In the genomic region with DNA sequence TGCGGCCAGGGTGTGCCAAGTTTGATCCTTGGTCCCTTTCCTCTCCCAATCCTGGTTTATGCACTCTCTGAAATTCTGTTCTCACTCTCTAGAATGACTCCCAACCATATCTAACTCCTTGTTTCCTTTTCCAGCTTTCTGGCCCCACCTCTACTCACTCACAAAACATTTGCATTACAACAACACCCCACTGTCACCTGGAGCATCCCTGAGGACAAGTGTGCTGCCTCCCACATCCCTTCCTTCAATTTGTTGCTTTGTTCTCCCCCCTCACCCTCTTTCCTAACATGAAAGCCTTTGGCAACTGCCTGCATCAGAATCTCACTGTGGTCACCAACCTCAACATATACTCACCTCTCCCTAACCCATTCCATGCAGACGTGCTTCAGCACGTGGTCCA, we compare ENCODE assay signal across 23 mouse cellular contexts. TPM values are rescaled to one million over a fixed set of nuclear protein-coding genes. Genes with fewer than 3 reads are reported as not detected.
DNase-seq lines count a peak whose midpoint lies in the region; TF ChIP-seq lines count a peak whose summit lies in the region.
"Had no signal": no experiment of that assay in that cellular context is flagged by ENCODE, and none has a peak within 500 bp of the region (broad histone marks: within the 10 kb centered on the region; RNA-seq: fewer than 3 reads in every experiment).

No protein-coding gene starts in this region.

- TF ChIP-seq POLR2A in thymus, adult 2 months (IDR thresholded peaks at IDR 0.05; ENCODE audit: control insufficient read depth, extremely low read depth, insufficient read depth, low read length, poor library complexity) = no peak

- 77% methylated on average over 3 of the region's 3 CpGs for WGBS in thymus, adult 2 months

- TF ChIP-seq CTCF in thymus, adult 2 months (IDR thresholded peaks at IDR 0.05; ENCODE audit: borderline replicate concordance, control insufficient read depth, extremely low read depth, insufficient read depth, low read length, poor library complexity) = no peak

- H3K4me1 ChIP-seq in thymus, adult 2 months (replicated peaks; ENCODE audit: control insufficient read depth, insufficient read depth, low read length) = no peaks in the 10 kb centered on the region
- H3K4me1 ChIP-seq: forebrain, embryonic 10.5 days; forebrain, embryonic 12.5 days had no signal

- no peak overlapping the region for H3K27ac ChIP-seq in thymus, adult 2 months (ENCODE audit: control insufficient read depth, insufficient read depth, low read length)
- H3K27ac ChIP-seq: embryonic facial prominence, embryonic 13.5 days; embryonic facial prominence, embryonic 15.5 days; forebrain, embryonic 10.5 days; forebrain, embryonic 12.5 days had no signal

- H3K36me3 ChIP-seq in thymus, adult 2 months (ENCODE audit: control insufficient read depth, insufficient read depth, low read length) = no peaks in the 10 kb centered on the region
- H3K36me3 ChIP-seq: embryonic facial prominence, embryonic 13.5 days; embryonic facial prominence, embryonic 15.5 days; forebrain, embryonic 10.5 days; forebrain, embryonic 12.5 days; G1E had no signal

- no peak overlapping the region for H3K4me3 ChIP-seq in thymus, adult 2 months (ENCODE audit: control insufficient read depth, insufficient read depth, low read length)
- H3K4me3 ChIP-seq: embryonic facial prominence, embryonic 13.5 days; embryonic facial prominence, embryonic 15.5 days; erythroblast, embryonic 14.5 days; forebrain, embryonic 10.5 days; forebrain, embryonic 12.5 days had no signal

- peak; percentile 56 for DNase-seq in ES-CJ7 (ENCODE audit: low read depth, low spot score)
- peak; percentile 57 for DNase-seq in R1 (ENCODE audit: low read depth, low spot score)
- no peak for DNase-seq in adrenal gland, postnatal 4 days (ENCODE audit: low spot score in 2 of 2)
- no peak for DNase-seq in thymus, adult 2 months
- no peak for DNase-seq in thymus, postnatal 36 days
- DNase-seq: adrenal gland, adult 8-10 months; adrenal gland, postnatal 14 days; adrenal gland, postnatal 36 days; cerebellum, adult 11 months; cerebellum, adult 18-20 months; cerebellum, adult 8-10 months; cerebellum, adult 9-11 months; cerebellum, postnatal 14 days; cerebellum, postnatal 36 days; embryo, embryonic 11 days had no signal

- no peaks in the 10 kb centered on the region for H3K27me3 ChIP-seq in thymus, adult 2 months (ENCODE audit: control insufficient read depth, insufficient read depth, low read length)
- H3K27me3 ChIP-seq: embryonic facial prominence, embryonic 13.5 days; embryonic facial prominence, embryonic 15.5 days; forebrain, embryonic 12.5 days; Patski had no signal

RNA-seq across cellular contexts. Expression of a gene that starts 27.2 kb away (rescaled TPM):
- total RNA-seq in adrenal gland, postnatal 4 days (2021) = 10 to 100 TPM; 38.7 to 48.5 TPM
- polyA plus RNA-seq in thymus, adult 2 months (2012; rRNA removed) = 3.4 and 4.6 TPM in 2 replicates
- total RNA-seq: common myeloid progenitor, adult 5-6 weeks had no signal
- polyA plus RNA-seq: erythroblast, embryonic 14.5 days; G1E had no signal

Comparison
In these comparisons a context has a peak if more than half of its experiments do, and no peak if none do; other contexts are left out.
1. DNase-seq: peak in ES-CJ7 (single experiment) and R1 (single experiment); none in adrenal gland, postnatal 4 days (0 of 2), thymus, adult 2 months (single experiment) and thymus, postnatal 36 days (0 of 2).